ENCODE assay signal across 17 mouse cellular contexts in the genomic region with DNA sequence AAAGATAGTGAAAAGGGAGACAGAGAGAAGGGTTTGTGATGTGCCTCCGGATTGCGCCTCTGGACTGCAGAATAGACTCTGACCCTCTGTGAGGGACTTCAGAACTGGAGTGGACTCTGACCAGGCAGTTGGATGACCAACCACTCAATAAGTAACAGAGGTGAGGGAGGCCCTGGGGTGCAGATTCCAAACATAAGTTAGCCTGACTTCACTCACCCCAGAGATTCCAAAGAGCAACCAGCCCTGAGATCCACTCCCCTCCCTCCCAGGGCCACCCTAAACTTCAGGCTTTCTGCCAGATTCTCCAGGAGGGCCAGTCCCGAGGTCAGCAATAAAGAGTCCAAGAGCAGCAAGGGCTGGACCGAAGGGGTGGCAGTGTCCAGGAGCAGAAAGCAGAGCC. TPM values are rescaled to one million over a fixed set of nuclear protein-coding genes. Genes with fewer than 3 reads are reported as not detected.
A peak's percentile ranks its signal among the peaks of the same experiment; 100 is the strongest.
DNase-seq lines count a peak whose midpoint lies in the region; ATAC-seq and TF ChIP-seq lines count a peak whose summit lies in the region.
"Had no signal": no experiment of that assay in that cellular context is flagged by ENCODE, and none has a peak within 500 bp of the region (broad histone marks: within the 10 kb centered on the region; RNA-seq: fewer than 3 reads in every experiment).

No protein-coding gene starts in this region.

- peak; percentile 22 for DNase-seq in forebrain, embryonic 11.5 days (ENCODE audit: low spot score)
- peak; percentile 96 for DNase-seq in kidney, adult 2 months
- peak; percentile 79 to 94 for DNase-seq in kidney, postnatal 25 days
- DNase-seq in heart, embryonic 10.5 days (ENCODE audit: low spot score), result no peak
- no peak for DNase-seq in layer of hippocampus, adult 18-20 months (ENCODE audit: low spot score in 2 of 2)
- DNase-seq in thymus, postnatal 0 days (ENCODE audit: low spot score), result no peak
- DNase-seq: adrenal gland, postnatal 36 days; cerebellum, postnatal 14 days; lung, adult 18-20 months; midbrain, embryonic 14.5 days had no signal

- no peak overlapping the region for H3K27ac ChIP-seq in forebrain, embryonic 11.5 days (ENCODE audit: low read depth, low read length)
- H3K27ac ChIP-seq in forebrain, embryonic 13.5 days, result no peak overlapping the region
- H3K27ac ChIP-seq in kidney, adult 2 months (ENCODE audit: insufficient read depth, low read depth, low read length), result peak overlapping the region; percentile 98
- peak overlapping the region; percentile 45; the same call in 1 of the 2 replicates for H3K27ac ChIP-seq in liver, embryonic 15.5 days (replicated peaks)
- no peak overlapping the region for H3K27ac ChIP-seq in heart, embryonic 10.5 days
- H3K27ac ChIP-seq: hindbrain, postnatal 0 days had no signal

- no peak overlapping the region for H3K4me3 ChIP-seq in forebrain, embryonic 11.5 days (ENCODE audit: low read depth, low read length)
- no peak overlapping the region for H3K4me3 ChIP-seq in forebrain, embryonic 13.5 days
- no peak overlapping the region for H3K4me3 ChIP-seq in kidney, adult 2 months (ENCODE audit: insufficient read depth, low read depth, low read length)
- no peak overlapping the region for H3K4me3 ChIP-seq in liver, embryonic 15.5 days (replicated peaks)
- no peak overlapping the region for H3K4me3 ChIP-seq in heart, embryonic 10.5 days

- no peaks in the 10 kb centered on the region for H3K27me3 ChIP-seq in forebrain, embryonic 11.5 days (ENCODE audit: control insufficient read depth, insufficient read depth, low read length)
- H3K27me3 ChIP-seq in forebrain, embryonic 13.5 days, result no peaks in the 10 kb centered on the region
- no peaks in the 10 kb centered on the region for H3K27me3 ChIP-seq in kidney, adult 2 months (replicated peaks; ENCODE audit: control insufficient read depth, insufficient read depth, low read length)
- no peaks in the 10 kb centered on the region for H3K27me3 ChIP-seq in liver, embryonic 15.5 days
- H3K27me3 ChIP-seq in heart, embryonic 10.5 days (ENCODE audit: insufficient read depth, poor library complexity, severe bottlenecking), result no peaks in the 10 kb centered on the region
- H3K27me3 ChIP-seq: CH12.LX had no signal

- no peak for TF ChIP-seq CTCF in kidney, adult 2 months (conservative IDR thresholded peaks at IDR 0.05; ENCODE audit: insufficient read depth, insufficient read length, low read depth, low read length)

- 90% methylated on average over 4 of the region's 4 CpGs for WGBS in forebrain, embryonic 11.5 days
- 88% methylated on average over 4 of the region's 4 CpGs for WGBS in forebrain, embryonic 13.5 days
- 32% methylated on average over 4 of the region's 4 CpGs for WGBS in kidney, adult 2 months
- WGBS in liver, embryonic 15.5 days (ENCODE audit: insufficient replicate concordance), result 55% methylated on average over 4 of the region's 4 CpGs
- 75% methylated on average over 4 of the region's 4 CpGs for WGBS in heart, embryonic 10.5 days

- no peak overlapping the region for H3K9ac ChIP-seq in forebrain, embryonic 11.5 days (ENCODE audit: low read length)
- no peak overlapping the region for H3K9ac ChIP-seq in forebrain, embryonic 13.5 days
- H3K9ac ChIP-seq in liver, embryonic 15.5 days, result no peak overlapping the region

- H3K4me2 ChIP-seq in forebrain, embryonic 11.5 days (ENCODE audit: low read depth, low read length, severe bottlenecking), result no peak overlapping the region
- no peak overlapping the region for H3K4me2 ChIP-seq in forebrain, embryonic 13.5 days
- H3K4me2 ChIP-seq in liver, embryonic 15.5 days, result no peak overlapping the region

- no peak for ATAC-seq in forebrain, embryonic 11.5 days (replicated peaks; ENCODE audit: low FRiP score)
- ATAC-seq in forebrain, embryonic 13.5 days, result no peak
- ATAC-seq in liver, embryonic 15.5 days (ENCODE audit: insufficient read depth), result peak; percentile 82
- ATAC-seq: forebrain, embryonic 16.5 days; hindbrain, postnatal 0 days had no signal

- H3K36me3 ChIP-seq in forebrain, embryonic 11.5 days (ENCODE audit: control insufficient read depth, insufficient read depth, low read length), result no peaks in the 10 kb centered on the region
- no peaks in the 10 kb centered on the region for H3K36me3 ChIP-seq in forebrain, embryonic 13.5 days (ENCODE audit: poor library complexity, severe bottlenecking)
- H3K36me3 ChIP-seq in kidney, adult 2 months (ENCODE audit: control insufficient read depth, insufficient read depth, low read length), result no peaks in the 10 kb centered on the region
- no peaks in the 10 kb centered on the region for H3K36me3 ChIP-seq in liver, embryonic 15.5 days (replicated peaks)
- H3K36me3 ChIP-seq in heart, embryonic 10.5 days, result no peaks in the 10 kb centered on the region

- H3K4me1 ChIP-seq in forebrain, embryonic 11.5 days (replicated peaks; ENCODE audit: control insufficient read depth, insufficient read depth, low read length), result no peaks in the 10 kb centered on the region
- peaks cover 6% of the 10 kb centered on the region; the same call in 1 of the 2 replicates for H3K4me1 ChIP-seq in forebrain, embryonic 13.5 days
- H3K4me1 ChIP-seq in kidney, adult 2 months (ENCODE audit: control insufficient read depth, insufficient read depth, low read length), result peaks cover 34% of the 10 kb centered on the region
- H3K4me1 ChIP-seq in liver, embryonic 15.5 days (replicated peaks), result no peaks in the 10 kb centered on the region
- H3K4me1 ChIP-seq in heart, embryonic 10.5 days, result peaks cover 11% of the 10 kb centered on the region; the same call in 1 of the 2 replicates

- TF ChIP-seq POLR2A in kidney, adult 2 months (IDR thresholded peaks at IDR 0.05; ENCODE audit: low read depth, low read length), result no peak

- no peaks in the 10 kb centered on the region for H3K9me3 ChIP-seq in forebrain, embryonic 11.5 days (ENCODE audit: control insufficient read depth, low read length)
- no peaks in the 10 kb centered on the region for H3K9me3 ChIP-seq in forebrain, embryonic 13.5 days (replicated peaks)
- no peaks in the 10 kb centered on the region for H3K9me3 ChIP-seq in liver, embryonic 15.5 days (replicated peaks)
- H3K9me3 ChIP-seq in heart, embryonic 10.5 days, result no peaks in the 10 kb centered on the region

RNA-seq across cellular contexts. Expression of gene Ankrd33b, which starts 40.0 kb away (rescaled TPM):
- polyA plus RNA-seq in forebrain, embryonic 11.5 days (2014; fragmentation: Nextera tagmentation; extraction: Ambion mirVana), result 0.32 and 0.56 TPM in 2 replicates
- 0.34 and 0.42 TPM in 2 replicates for polyA plus RNA-seq in forebrain, embryonic 13.5 days (2015; fragmentation: Nextera tagmentation; extraction: Ambion mirVana)
- 21.8 and 26.9 TPM in 2 replicates for polyA plus RNA-seq in kidney, adult 2 months (2012; rRNA removed)
- polyA plus RNA-seq in liver, embryonic 15.5 days (2015; fragmentation: Nextera tagmentation; extraction: Ambion mirVana), result 0.62 and 0.76 TPM in 2 replicates
- polyA plus RNA-seq in heart, embryonic 10.5 days (2016; fragmentation: Nextera tagmentation; extraction: Ambion mirVana), result 1.8 and 2.1 TPM in 2 replicates
- 10 to 100 TPM; 61.6 to 66.7 TPM for total RNA-seq in layer of hippocampus, adult 18-20 months (2021)
- 10.8 and 11.2 TPM in 2 replicates for polyA plus RNA-seq in thymus, postnatal 0 days (2015; fragmentation: Nextera tagmentation; extraction: Ambion mirVana)

RNA-seq across cellular contexts. Expression of gene Ropn1l, which starts 46.0 kb away (rescaled TPM):
- polyA plus RNA-seq in forebrain, embryonic 11.5 days (2014; fragmentation: Nextera tagmentation; extraction: Ambion mirVana), result 3.5 and 3.9 TPM in 2 replicates
- 1.6 and 2.1 TPM in 2 replicates for polyA plus RNA-seq in forebrain, embryonic 13.5 days (2015; fragmentation: Nextera tagmentation; extraction: Ambion mirVana)
- polyA plus RNA-seq in kidney, adult 2 months (2012; rRNA removed), result 5.6 and 6.9 TPM in 2 replicates
- polyA plus RNA-seq in liver, embryonic 15.5 days (2015; fragmentation: Nextera tagmentation; extraction: Ambion mirVana), result 3.2 and 3.3 TPM in 2 replicates
- 3.4 and 3.7 TPM in 2 replicates for polyA plus RNA-seq in heart, embryonic 10.5 days (2016; fragmentation: Nextera tagmentation; extraction: Ambion mirVana)
- 1 to 10 TPM in 1 of 2 experiments, under 1 TPM in 1; 0.57 to 1.1 TPM for total RNA-seq in layer of hippocampus, adult 18-20 months (2021)
- polyA plus RNA-seq in thymus, postnatal 0 days (2015; fragmentation: Nextera tagmentation; extraction: Ambion mirVana), result 1.0 and 1.4 TPM in 2 replicates
- total RNA-seq: gastrocnemius, adult 18-20 months; heart, postnatal 25 days had no signal

Comparison
In these comparisons a context has a peak if more than half of its experiments do, and no peak if none do; other contexts are left out.
1. DNase-seq: peak in forebrain, embryonic 11.5 days (single experiment), kidney, adult 2 months (single experiment) and kidney, postnatal 25 days (2 of 2); none in heart, embryonic 10.5 days (single experiment), layer of hippocampus, adult 18-20 months (0 of 2) and thymus, postnatal 0 days (single experiment).
2. H3K27ac ChIP-seq: peak in kidney, adult 2 months (single experiment) and liver, embryonic 15.5 days (single experiment); none in forebrain, embryonic 11.5 days (single experiment), forebrain, embryonic 13.5 days (single experiment) and heart, embryonic 10.5 days (single experiment).